Mouse (Mus musculus): ENCODE measurements around the gene Zfpm1.

Zfpm1 gene

DNA sequence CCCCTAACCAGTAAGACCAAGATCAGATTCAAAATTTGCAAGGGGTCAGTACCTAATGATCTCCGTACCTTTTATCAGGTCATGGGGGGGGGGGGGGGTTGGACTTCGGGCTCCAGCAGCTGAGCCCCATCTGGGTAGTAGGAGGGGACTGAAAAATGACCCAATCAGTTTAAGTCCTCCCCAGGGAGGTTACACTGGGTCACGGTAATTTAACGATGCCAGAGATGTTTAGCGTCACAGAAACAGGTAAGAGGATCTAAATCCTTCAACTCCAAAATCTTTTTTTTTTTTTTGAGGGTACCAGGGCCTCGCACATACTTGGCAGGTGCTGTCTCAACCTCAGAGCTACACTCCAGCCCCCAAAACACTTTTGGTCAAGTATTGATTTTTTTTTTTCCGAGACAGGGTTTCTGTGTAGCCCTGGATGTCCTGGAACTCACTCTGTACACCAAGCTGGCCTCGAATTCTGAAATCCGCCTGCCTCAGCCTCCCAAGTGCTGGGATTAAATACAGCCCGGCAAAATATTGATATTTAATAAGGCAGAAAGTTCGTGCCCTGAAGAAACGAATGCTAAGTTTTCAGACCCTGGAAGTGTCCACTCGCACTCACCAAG, 93.9 kb downstream of the Zfpm1 start:
- DNase-seq (ENCODE audit: extremely low read depth, insufficient read length, low spot score) = no peak

DNA sequence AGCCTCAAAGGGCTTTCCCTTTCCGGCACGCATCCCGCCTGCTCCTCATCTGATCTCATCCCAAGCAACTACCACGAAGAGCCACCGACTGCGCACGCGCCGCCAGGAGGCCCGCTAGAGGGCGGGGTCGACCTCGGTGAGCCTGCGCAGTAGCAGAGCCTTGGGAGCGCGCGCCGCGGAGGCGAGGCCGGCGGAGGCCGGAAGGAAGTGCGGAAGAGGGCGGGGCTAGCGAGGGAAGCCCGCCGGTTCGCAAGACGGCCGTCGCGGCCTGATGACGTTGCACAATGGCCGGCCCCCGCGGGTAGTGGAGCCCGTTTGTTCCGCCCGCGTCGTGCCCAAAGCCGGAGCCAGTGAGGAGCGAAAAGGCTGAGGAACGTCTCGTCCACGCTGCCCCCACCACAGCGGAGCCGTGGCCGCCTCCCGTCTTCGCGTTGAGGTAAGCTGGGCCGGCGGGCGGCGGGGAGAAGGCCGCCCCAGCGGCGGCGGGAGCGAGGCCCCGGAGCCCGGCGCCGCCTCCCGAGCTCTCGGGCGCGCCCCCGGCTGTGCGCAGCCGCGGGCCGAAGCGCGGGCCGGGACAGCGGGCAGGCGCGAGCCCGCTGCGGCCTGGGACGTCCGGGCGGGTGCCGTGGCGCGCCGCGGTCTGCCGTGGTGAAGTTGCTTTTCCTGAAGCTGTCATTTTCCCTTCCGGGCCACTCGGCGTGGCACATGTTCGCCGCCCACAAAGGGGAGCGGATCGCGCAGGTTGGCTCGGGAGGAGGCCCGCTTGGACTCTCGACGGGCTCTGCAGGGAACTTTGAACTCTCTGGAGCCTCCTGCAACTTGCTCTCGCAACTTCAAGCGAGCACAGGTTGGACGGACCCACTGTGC, 94.7 kb downstream of the Zfpm1 start, which contains the start of gene Zc3h18:
Gene Zc3h18, plus strand, starts transcription at position 245 of the 867 bp plus-strand sequence.
- DNase-seq (ENCODE audit: extremely low read depth, insufficient read length, low spot score) = peak; percentile 99

DNA sequence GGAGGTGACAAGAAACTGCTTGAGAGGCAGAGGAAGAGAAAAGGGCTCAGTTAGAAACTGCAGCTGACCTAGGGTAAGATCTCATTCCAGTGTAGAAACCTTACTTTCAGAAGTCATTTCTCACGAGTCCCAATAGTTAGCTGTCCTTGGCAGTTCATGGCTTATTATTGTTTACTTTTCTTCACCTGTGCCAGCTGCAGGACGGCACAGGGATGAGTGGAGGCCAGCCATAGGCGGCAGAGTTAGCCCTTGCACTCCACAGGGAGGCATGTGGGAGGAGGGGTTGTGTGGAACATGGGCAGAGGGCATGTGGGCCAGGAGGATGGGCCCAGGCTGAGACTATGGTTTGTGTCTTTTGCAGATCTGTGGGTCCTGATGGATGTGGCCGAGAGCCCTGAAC, 101.1 kb downstream of the Zfpm1 start:
- no peak for DNase-seq (ENCODE audit: extremely low read depth, insufficient read length, low spot score)

All from 3134 (cell line).